Mouse (Mus musculus): ENCODE results near the gene Spryd4.
"Not testable (repeated sequence)": the region's sequence is repeated elsewhere in the genome, so short reads cannot be mapped to it uniquely, and the experiment has no call there.

Spryd4 gene

DNA sequence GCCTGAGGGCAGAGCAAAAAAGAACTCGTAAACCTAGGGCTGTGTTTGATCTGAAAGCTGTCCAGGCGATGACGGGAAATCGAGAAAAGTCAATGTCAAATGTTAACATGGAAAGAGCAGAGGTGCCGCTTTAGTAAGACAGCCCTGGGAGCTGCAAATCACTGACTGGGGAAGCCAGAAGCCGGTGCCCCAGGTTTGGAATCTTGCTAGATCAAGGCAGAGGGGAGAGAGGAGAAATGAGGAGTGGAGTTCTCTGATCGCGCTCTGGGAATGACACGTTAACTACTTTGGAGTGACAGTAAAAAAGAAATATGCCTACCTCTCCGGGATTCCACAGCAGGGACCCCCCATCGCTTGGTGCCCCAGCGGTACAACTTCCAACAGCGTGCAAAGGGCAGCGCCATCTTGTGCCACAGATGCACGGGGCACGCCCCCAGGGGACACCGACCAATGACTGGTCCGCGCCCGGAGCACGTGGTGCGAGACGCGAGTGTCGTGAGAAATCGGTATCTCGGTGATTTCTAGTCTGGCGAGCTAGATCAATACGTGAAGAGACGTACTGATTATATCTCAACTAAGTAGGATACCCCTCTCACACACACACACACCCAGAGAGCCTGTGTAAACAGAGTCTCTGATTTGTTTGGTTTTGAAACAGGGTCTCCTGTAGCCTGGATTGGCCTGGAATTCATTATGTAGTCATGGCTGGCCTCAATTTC is at the start of gene Spryd4:
Gene Spryd4, minus strand, starts transcription at position 418 of the 719 bp plus-strand sequence.
- no peak for DNase-seq (ENCODE audit: extremely low read depth, low read depth, low spot score)

DNA sequence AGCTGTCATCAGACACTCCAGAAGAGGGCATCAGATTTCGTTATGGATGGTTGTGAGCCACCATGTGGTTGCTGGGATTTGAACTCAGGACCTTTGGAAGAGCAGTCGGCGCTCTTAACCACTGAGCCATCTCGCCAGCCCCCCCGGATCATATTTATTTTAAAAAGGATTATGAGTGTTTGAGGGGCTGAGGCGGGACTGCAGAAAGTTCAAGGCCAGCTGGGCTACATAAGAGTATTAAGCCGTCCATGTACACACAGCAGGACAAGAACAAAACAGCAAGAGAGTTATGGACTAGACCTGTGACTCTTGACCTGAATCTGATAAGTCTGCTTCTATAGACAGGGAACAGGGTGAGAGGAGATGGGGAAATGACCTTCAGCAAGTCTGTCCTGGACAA is 48.8 kb upstream of the Spryd4 start:
- DNase-seq (ENCODE audit: extremely low read depth, low read depth, low spot score) = not testable (repeated sequence)

DNA sequence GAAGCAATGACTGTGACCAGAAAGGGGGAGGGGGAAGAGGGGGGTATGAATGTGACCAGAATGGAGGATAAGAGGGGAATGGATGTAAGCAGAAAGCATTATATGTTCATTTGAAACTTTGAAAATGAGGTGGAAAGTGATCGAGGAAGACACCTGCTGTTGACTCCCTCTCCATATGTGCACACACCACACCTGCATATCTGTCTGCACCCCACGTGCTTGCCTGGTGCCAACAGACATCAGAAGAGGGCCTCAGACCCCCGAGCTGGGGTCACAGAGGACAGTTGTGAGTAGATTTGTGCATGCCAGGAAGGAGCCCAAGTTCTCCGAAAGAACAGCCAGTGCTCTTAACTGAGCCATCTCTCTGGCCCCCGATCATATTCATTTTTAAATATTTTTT is 48.3 kb upstream of the Spryd4 start:
- DNase-seq (ENCODE audit: extremely low read depth, low read depth, low spot score) = no peak

DNA sequence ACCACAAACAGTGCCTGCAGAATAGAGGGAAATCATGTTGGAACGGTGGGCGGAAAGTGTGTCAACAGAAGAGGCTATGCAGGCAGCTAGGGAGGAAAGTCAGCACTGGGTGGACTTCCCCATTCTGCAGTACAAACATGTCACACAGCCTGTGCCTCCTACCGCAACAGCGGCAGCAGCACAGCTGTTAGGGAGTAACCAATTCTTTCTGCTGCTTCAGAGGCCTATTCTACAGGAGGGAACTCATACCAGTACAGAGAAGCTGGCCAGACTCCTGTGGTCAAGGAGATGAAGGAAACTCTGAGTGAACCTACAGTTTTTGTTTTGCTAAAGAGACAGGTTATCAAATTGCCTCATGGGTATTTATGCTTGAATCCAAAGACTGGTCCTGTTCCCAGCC is 47.3 kb upstream of the Spryd4 start:
- DNase-seq (ENCODE audit: extremely low read depth, low read depth, low spot score) = no peak

DNA sequence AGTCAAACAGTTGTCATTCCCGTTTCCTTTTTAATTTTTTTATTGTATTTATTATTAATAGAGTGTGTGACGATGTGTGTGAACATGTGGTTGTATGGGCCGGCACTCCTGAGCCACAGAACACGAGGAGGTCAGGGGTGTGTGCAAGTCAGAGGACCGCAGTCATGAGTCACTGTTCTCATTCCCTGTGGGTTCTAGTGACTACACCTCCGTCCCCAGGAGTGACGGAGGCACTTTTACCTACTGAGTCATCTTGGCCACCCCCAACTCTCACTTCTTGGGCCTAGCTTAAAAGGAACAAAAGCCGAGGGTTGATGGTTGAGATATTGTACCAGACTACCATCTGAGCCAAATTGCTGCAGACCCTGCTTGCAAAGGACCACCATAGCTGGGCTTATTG is 44.7 kb upstream of the Spryd4 start:
- DNase-seq (ENCODE audit: extremely low read depth, low read depth, low spot score) = no peak

DNA sequence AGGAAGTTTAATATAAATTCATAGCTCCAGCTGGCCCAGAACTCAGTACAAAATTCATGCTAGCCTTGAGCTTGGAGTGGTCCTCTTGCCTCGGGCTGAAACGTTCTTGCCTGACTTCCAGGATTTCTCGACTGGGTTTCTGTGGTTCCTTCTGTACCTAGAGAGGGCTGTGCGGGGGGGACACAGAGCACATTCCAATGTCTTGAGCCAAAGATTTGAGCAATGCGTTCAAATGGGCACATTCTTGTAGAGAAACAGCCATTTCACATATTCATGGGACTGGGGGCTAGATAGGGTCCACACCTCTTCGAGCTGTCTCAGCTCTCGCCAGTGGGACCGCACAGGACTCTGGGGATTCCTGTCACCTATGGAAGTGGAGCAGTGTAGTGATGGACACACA is 44.3 kb upstream of the Spryd4 start:
- DNase-seq (ENCODE audit: extremely low read depth, low read depth, low spot score) = no peak

DNA sequence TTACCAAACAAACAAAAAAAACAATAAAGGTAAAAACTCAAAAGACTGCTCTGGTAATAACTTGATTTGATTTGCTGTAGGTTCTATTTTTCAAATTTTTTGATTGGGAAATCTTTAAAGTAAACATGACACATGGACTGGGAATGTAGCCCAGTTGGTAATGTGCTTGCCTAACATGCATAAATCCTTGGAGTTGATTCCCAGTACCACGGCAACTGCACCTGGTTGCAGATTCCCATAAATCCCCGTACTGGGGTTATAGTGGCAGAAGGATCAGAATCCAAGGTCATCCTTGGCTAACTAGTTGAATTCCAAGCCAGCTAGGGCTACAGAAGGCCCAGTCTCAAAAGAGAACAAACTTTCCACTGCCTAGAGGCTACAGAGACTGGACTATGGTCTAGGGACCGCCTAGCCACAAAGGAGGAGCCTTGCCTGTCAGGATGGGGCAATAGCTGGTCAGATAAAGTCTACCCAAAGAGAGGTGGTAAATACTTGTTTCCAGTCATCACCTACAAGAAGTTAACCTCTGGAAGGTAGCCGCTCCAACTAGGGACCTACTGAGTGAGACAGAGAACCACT is 42.2 kb upstream of the Spryd4 start, which contains the start of gene Apon:
Gene Apon, plus strand, starts transcription at position 420 of the 579 bp plus-strand sequence.
- DNase-seq (ENCODE audit: extremely low read depth, low read depth, low spot score) = peak; percentile 74

DNA sequence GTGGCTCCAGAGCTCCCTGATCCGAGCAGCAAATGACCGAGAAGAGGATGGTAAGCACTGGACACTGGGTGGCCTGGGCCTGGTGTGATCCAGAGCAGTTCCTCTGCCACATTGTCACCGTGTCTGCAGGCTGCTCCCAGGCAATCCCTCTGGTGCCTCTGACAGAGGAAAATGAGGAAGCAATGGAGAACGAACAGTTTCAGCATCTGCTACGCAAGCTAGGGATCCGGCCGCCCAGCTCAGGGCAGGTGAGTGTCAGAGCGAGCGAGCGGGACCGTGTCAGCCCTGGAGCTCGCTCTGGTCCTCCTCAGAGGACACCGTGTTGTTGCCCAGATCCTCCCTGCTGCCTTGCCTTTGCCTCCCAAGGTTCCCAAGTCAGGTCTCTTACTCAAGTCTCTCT is 39.0 kb upstream of the Spryd4 start:
- DNase-seq (ENCODE audit: extremely low read depth, low read depth, low spot score) = no peak

DNA sequence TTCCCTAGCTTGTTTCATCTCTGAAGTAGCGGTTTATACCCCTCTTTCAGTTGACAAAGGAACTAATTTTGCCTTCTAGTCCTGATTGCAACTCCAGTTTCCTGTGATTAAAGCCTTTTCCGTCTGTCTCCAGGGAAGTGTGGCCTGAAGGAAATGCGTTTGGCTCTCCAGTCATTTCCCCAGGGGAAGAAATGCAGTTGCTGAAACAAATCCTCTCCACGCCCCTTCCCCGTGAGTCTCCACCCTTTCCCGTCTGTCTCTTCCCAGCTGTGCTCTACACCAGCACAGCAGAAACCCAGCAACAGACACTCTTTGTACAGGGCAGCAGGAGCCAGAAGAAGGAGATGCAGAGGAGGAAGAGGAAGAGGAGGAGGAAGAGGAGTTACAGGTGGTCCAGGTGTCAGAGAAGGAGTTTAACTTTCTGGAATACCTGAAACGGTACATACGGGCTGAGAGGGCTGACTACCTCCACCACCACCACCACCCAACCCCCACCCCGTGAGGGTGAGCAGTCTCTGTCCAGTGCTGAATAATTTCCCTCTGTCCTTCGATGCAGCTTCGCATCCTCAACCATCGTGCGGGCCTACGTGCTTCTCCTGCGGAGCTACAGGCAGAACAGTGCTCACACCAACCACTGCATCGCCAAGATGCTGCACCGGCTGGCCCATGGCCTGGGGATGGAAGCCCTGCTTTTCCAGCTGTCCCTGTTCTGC is 35.6 kb upstream of the Spryd4 start:
- DNase-seq (ENCODE audit: extremely low read depth, low read depth, low spot score) = no peak

DNA sequence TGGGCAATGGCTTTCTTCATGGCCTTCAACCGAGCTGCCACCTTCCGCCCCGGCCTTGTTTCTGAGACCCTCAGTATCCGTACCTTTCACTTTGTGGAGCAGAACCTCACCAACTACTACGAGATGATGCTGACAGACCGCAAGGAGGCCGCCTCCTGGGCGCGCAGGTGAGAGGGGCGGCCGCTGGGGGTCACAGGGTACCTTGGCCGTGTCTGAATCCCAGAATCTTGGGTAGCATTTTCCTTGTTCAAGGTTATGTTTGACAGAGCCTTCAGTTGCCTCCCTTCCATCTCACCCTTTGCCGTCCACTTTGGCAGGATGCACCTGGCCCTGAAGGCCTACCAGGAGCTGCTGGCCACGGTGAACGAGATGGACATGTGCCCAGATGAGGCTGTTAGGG is 32.5 kb upstream of the Spryd4 start:
- DNase-seq (ENCODE audit: extremely low read depth, low read depth, low spot score) = no peak

DNA sequence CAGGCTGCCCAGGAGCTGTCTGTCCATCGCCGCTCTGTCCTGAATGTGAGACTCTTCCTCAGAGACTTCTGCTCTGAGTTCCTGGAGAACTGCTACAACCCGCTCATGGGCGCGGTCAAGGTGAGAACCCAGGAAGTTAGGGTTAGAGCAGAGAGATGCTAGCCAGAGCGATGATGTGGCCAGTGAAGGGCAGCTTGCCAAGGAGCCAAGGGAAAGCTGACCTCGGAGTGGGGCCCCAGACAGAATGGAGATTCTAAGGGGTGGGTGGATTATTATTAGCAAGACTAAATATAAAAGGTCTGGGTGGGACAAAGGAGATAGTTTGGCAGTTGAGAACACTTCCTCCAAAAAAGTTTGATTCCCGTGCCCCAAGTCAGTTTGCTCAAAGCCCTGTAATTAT is 31.6 kb upstream of the Spryd4 start:
- DNase-seq (ENCODE audit: extremely low read depth, low read depth, low spot score) = no peak

DNA sequence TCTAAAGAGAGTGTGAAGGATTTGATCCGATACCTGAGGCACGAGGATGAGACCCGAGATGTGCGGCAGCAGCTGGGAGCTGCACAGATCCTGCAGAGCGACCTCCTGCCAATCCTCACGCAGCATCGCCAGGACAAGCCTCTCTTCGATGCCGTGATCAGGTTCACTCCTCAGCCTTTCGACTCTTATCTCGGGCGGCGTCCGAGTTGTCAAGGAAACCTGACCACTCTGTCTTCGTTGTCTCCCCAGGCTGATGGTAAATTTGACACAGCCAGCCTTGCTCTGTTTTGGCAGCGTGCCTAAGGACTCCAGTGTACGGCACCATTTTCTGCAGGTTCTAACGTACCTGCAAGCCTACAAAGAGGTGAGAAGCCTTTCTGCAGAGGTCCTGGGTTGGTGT is 28.5 kb upstream of the Spryd4 start:
- no peak for DNase-seq (ENCODE audit: extremely low read depth, low read depth, low spot score)

DNA sequence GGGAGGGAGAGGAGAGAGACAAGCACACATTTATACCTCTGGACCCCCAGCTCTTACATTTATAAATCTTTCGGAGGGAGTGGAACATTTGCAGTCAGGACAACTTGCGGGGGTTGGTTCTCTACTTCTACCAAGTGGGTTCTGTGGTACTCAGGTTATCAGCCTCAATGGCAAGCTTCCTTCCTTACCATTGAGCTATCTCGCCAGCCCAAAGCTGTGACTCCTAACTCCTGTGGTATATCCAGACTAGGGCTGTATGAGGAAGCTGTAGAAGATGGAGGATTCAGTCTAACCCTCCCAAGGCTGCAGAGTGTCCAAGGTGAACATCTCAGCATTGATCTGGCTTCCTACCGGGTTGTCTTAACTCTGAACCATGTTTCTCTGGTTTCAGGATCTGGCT is 27.5 kb upstream of the Spryd4 start:
- DNase-seq (ENCODE audit: extremely low read depth, low read depth, low spot score) = no peak

DNA sequence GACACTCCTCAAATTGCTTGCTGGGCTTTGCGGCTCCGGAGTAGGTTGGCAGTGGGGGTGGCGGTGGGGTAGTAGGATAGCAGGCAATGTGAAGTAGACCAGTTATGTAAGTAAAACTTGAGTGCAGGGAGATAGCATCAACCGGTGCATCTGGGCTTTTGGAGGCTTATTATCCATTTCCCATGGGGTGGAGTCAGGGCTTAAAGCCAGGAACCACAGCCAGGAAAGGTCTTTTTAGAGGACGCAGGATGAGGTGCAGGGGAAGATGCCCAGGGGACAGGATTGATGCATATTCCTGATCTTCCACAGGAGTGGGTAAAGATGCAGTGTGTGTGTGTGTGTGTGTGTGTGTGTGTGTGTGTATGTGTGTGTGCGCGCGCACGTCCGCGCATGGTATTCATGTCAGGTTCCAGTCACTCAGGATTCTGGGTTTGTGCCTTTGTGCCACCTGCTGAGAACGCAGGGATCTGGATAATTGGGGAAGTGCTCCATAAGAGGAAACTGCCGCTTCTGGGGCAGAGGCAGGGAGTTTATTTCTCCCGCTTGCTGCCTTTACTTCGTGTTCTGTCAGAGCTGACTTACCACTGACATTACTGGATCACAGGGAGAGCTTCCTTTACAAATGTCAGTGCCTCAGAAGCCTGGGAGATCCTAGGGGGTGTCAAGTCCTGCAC is 26.3 kb upstream of the Spryd4 start:
- DNase-seq (ENCODE audit: extremely low read depth, low read depth, low spot score) = no peak

DNA sequence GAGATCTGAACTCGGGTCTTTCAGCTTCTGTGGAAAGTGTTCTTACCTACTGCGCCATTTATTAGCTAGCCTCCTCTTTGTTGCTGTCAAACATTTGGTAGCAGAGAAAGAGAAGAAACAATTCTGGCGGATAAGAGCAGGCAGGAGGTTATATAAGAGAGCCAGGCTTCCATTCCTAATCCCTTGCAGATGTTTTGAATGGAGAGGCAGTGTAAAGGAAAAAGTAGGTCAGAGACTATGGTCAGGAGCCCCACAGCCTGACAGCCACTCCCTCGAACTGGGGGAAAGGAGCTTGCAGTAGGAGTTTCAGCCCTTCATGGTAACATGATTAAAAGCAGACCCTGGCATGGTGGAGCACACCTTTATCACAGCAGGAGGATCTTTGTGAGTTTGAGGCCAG is 24.7 kb upstream of the Spryd4 start:
- no peak for DNase-seq (ENCODE audit: extremely low read depth, low read depth, low spot score)

DNA sequence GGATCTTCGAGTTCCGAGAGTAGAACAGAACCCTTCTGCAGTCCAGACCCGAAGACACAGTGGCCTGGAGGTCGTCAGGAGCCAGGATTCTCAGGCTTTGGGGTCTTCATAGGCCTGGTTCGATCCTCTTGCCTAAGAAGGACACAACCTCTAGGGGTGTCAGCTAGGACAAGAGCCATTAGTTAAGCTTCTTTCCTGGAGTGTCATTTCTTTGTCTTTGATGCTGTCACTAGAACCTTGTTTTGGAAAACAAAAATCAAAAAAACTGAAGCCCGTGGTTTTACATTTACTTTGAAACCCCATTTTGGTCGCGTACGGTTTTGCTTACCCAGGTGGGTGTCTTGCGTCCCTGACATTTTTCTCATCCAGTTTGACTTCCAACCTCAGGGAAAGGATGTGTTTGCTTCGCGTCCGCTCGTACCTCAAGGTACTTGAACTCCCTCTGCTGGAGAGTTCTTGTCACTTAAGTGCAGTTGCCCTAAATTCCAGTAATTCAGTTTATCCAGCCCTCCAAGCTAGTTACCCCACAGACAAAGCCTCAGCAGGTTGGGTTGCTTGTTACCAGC is 20.9 kb upstream of the Spryd4 start:
- DNase-seq (ENCODE audit: extremely low read depth, low read depth, low spot score) = no peak

DNA sequence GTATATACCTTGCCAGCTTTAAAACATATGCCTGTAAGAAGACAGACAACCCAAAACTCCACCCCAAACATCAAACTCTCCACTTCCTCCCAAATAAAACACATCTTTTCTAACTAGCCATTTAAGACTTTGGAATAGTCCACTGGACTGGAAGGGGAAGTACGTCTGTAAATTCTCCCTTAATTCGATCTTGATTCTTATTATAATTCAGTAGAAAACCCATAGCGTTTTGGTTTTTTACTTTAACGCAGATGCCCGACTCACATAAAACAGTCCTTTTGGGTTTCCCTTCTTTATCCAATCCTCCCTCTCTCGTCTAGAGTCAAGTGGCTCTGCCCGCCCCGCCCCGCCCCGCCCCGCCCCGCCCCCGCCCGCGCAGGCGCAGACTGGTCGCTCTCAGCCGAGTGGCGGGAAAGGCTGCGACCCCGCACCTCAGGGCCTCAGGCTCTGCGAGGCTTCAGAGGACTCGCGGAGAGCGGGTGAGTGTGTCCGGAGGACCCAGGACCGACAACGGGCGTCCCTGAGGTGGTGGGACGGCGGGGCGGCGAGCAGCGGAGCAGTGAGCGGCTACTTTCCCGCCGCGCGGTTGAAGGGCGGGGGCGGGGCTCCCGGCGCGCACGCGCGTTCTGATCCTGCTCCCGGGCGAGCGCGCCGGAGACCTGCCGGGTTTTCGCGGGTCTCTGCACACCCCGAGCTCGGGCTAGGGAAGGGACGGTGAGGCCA is 20.3 kb upstream of the Spryd4 start, which contains the start of gene Timeless:
Gene Timeless, plus strand, starts transcription at position 369 of the 723 bp plus-strand sequence.
- no peak for DNase-seq (ENCODE audit: extremely low read depth, low read depth, low spot score)

DNA sequence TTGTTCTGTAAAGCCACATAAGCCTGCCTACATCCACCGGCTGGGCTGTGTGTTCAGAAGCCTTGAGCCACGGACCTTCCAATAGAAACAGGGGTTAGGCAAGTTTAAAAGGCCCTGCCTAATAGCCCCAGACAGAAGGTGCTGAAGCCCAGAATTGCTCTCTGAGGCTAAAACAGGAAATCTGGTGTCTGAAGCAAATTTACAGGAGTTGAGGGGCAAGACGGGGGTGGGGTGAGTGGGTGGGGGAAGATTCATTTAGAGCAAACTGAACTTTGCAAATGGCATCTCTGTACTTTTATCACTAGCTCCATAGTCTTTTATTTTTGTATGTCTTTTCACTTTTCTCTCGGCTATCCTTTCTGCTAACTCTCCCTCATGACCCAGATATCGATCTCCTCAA is 19.5 kb upstream of the Spryd4 start:
- DNase-seq (ENCODE audit: extremely low read depth, low read depth, low spot score) = no peak

DNA sequence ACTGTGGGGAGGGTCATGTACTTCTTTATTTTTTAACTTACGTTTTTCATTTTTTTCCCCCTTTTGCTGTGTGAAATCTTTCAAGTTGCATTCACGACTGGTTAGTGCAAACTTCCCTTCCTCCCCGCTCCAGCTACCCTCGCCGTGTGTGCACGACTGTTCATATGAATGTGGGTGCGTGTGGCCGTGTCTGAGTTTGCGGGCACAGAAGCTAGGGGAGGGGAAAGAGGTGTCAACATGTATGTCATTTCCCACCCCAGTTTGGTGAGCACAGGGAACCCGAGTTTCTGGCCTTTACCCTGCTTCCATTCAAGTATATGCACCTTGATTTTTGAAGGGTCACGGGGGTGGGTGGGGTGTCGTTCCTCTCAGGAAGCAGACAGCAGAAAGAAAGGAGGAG is 19.0 kb upstream of the Spryd4 start:
- DNase-seq (ENCODE audit: extremely low read depth, low read depth, low spot score) = no peak

DNA sequence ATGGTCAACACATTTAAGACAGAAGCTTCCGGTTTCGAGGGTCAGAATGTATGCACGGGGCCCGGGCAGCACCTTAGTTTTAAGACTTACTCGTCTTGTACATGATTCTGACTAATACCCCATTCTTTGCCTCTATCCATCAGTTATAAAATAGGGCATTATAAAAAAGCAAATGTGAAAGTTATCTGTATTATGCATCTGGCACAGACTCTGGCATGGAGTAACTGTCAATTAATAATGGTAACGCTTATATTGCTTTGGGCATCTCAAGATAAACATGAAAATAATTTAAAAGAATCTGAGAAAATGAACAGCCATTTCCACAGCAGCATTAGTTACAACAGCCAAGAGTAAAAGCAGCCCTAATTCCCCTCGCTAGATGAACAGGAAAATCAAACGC is 16.4 kb upstream of the Spryd4 start:
- no peak for DNase-seq (ENCODE audit: extremely low read depth, low read depth, low spot score)

DNA sequence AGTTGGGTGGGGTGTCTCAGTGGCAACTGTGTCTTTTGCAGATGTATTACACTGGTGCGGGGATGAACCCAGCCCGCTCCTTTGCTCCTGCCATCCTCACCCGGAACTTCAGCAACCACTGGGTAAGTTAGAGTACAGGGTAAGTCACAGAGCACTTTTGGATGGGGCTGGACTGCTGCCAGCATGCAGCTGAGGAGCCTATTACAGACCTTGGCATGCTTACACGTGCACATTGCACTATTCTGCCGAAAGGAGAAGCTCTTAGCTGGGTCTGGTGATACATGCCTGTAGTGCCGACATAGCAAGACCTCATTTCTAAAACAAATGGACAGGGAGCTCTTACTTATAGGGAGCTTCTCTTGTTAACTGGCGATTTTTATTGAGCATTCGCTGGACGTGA is 16.0 kb upstream of the Spryd4 start:
- no peak for DNase-seq (ENCODE audit: extremely low read depth, low read depth, low spot score)

Measured in fat pad, adult 2 months (tissue).